Mouse (Mus musculus) frontal cortex, adult 2 months (tissue): ENCODE data around the gene Naif1. TPM values are rescaled to one million over a fixed set of nuclear protein-coding genes. Genes with fewer than 3 reads are reported as not detected.

ENCODE experiments used
- DNase-seq, 2 experiments: peaks; one replicate each; pipeline ENCODE4 v3.0.0; 2022; ENCODE audit warnings: low spot score in 1 of 2; ENCODE audit errors: extremely low spot score in 1 of 2
- polyA plus RNA-seq: library from polyadenylated mRNA; depleted of rRNA; stranded (reverse); fragments of >200 nt; gene quantifications from 2 replicates; pipeline ENCODE4 v1.2.3, GENCODE M21; 2012; rRNA removed

The Naif1 gene
- polyA plus RNA-seq, 1 experiment = 3.1 TPM

DNA sequence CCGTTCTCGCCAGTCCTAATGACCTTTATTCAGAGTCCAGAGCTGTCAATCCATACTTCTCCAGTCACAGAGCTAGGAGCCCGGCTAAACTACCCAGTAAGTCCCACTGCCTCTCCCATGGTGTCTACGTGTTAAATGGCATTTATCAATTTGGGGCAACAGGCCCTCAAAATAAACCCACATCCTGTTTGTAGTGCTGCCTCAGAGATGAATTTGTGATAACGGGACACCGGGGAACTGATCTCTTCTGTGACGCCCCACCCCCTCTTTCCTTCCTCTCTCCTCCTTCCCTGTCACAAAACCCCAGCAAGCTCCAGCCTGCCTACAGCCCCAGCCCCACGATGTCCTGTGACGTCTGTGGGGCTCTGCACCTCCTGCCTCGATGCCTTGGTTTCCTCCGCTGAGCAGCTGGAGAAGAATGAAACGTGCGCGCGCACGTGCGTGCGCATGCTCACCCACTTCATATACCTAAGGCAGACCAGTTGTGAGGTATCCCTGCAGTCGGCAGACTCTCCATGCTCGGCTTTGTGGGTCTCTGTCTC, 45.0 kb downstream of the Naif1 start:
- DNase-seq = no peak

DNA sequence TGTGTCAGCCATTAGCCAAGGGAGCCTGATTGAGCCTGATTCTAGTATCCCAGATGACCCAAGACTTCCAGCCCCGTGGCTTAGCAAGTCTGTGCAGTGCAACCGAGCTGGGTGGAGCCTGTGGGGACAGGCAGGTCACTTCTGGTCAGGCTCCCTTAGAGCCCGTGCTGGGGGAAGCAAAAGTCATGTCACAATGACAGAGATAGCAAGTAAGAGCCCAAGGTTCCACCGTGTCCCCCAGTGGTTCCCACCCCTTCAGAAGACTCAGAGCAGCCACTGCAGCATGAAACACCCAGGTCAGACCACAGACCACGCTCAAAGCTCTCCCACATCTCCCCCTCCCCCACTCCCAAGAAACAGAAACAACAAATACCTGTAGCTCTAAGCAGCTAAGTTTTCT, 45.9 kb downstream of the Naif1 start:
- no peak for DNase-seq

DNA sequence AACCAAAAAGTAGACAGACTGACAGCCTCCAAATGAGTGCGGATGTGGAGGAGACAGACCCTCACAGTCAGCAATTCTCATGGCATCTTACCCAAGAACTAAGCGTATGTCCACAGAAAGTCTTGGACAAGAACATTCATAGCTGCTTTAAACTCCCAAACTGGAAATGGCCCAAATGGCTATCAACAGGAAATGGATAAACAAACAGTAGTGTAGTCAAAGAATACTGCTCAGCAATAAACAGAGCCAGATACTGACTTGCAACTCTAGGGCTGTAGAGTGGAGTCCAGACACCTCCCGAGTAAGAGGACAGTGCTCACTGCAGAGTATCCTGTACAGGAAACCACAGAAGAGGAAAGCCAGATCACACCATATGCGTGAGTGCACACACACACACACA, 49.1 kb downstream of the Naif1 start:
- DNase-seq = no peak

DNA sequence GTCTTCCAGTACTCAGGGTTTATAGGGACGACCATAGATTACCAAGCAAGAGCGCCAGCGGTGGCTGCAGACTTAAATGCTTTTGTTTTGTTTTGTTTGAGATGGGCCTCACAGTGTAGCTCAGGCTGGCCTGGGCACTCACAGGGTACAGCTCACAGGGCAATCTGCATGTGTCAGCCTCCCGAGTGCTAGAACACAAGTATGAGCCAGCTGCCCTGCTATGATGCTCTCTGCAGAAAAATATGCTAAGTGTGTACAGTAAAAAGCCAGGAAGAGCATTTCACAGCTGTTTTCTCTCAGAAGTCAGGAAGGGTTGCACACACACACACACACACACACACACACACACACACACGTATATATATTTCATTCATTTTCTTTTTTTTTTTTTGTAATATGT, 50.2 kb downstream of the Naif1 start:
- DNase-seq = no peak

DNA sequence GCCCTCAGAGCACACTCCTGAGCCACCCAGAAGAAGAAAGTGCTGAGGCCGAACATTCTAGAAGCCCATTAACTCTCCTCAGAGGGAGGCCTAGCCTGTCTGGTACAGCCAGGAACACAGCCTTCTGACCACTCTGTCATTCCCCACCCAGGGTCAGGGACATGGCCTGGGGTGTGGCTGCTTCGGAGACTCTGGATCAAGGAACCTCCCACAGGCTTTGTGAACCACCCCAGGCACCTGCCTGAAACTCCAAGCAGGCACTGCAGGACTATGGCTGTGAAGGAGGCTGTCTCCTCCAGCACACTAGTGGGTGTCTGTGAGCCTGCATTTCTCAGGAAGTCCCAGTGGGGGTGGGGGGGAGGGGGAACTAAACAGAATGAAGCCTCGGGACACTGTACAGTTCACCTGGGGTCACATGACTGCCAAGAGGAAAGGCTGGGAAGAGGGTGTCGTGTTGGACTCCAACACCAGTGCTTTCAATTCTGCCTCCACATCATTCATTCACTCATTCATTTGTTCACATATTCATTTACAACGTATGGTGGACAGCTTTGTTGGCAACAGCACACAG, 51.6 kb downstream of the Naif1 start:
- no peak for DNase-seq

DNA sequence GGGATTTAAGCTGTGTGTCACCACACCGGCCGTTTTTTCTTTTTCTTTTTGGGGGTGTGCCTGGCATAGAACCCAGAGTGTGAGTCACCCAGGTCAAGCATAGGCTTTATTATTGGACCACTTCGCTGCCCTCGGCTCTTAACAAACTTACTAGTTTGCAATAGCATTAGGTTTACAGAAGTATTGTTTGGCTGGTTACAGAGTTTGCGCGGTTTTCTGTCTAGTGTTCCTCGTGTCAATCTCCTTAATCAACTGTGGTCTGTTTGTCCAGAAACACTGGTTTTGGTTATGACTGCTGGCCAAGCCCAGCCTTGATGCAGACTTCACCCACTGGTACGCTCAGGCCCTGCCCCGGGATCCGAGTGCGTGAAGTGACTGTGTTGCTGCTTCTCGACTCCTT, 52.6 kb downstream of the Naif1 start:
- DNase-seq = no peak

DNA sequence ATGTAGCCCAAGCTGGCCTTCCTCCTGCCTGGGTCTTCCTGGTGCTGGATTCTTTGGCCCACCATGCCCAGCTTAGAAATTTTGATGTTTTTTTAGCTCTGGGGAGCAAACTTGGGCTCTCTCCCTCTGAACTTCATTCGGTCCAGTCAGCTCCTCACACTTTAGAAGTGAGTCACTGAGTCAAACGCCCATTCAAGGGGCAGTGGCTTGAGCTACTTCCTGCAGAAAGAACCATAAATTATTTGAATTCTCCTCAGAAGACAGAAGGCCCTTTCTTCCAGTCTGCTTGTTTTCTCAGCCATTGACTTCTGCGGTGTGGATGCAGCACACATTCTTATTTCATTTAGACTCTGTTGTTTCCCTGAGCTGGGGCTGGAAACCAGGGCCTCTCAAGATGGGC, 53.3 kb downstream of the Naif1 start:
- no peak for DNase-seq

DNA sequence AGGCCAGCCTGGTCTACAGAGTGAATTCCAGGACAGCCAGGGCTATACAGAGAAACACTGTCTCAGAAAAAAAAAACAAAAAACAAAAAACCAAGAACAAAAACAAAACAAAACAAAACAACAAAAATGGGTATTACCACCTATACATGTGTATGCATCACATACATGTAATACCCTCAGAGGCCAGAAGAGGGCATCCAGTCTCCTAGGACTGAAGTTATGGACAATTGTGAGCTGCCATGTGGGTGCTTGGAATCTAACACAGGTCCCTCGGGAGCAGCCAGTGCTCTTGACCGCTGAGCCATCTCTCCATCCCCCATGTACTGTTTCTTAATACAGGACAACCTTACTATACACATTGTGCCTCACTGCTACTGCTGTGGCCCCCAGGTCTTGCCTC, 55.3 kb downstream of the Naif1 start:
- no peak for DNase-seq

Other genes starting within 250 kb of the Naif1 start
- 20.4 and 21.6 TPM in 2 replicates for gene Pomt1, start 213.9 kb upstream of the Naif1 start, polyA plus RNA-seq
- gene Uck1, start 190.3 kb upstream of the Naif1 start, polyA plus RNA-seq = 69.5 and 72.7 TPM in 2 replicates
- gene Golga2, start 163.1 kb upstream of the Naif1 start, polyA plus RNA-seq = 59.2 and 66.6 TPM in 2 replicates
- gene Swi5, start 162.4 kb upstream of the Naif1 start, polyA plus RNA-seq = 267 and 274 TPM in 2 replicates
- 164 and 170 TPM in 2 replicates for gene Ciz1, start 98.1 kb upstream of the Naif1 start, polyA plus RNA-seq
- 1,288 and 1,302 TPM in 2 replicates for gene Dnm1, start 97.1 kb upstream of the Naif1 start, polyA plus RNA-seq
- 396 and 571 TPM in 2 replicates for gene 1110008P14Rik, start 68.5 kb upstream of the Naif1 start, polyA plus RNA-seq
- gene Lcn2, start 62.2 kb upstream of the Naif1 start, polyA plus RNA-seq = 0.18 and 0.80 TPM in 2 replicates
- 53.2 and 59.4 TPM in 2 replicates for gene Ptges2, start 54.6 kb upstream of the Naif1 start, polyA plus RNA-seq
- gene Slc25a25, start 988 bp downstream of the Naif1 start, polyA plus RNA-seq = 44.3 and 49.9 TPM in 2 replicates
- gene Fam102a, start 84.9 kb downstream of the Naif1 start, polyA plus RNA-seq = 34.3 and 41.8 TPM in 2 replicates
- gene Dpm2, start 120.4 kb downstream of the Naif1 start, polyA plus RNA-seq = 145 and 160 TPM in 2 replicates
- gene Pip5kl1, start 124.3 kb downstream of the Naif1 start, polyA plus RNA-seq = 22.7 and 23.6 TPM in 2 replicates
- gene 9430097D07Rik, start 125.2 kb downstream of the Naif1 start, polyA plus RNA-seq = 0.38 and 0.46 TPM in 2 replicates
- gene St6galnac4, start 136.6 kb downstream of the Naif1 start, polyA plus RNA-seq = 32.4 and 34.4 TPM in 2 replicates
- 98.8 and 112 TPM in 2 replicates for gene St6galnac6, start 149.3 kb downstream of the Naif1 start, polyA plus RNA-seq
- 151 and 154 TPM in 2 replicates for gene Ak1, start 171.3 kb downstream of the Naif1 start, polyA plus RNA-seq
- 34.7 and 37.7 TPM in 2 replicates for gene Eng, start 196.1 kb downstream of the Naif1 start, polyA plus RNA-seq